Mouse (Mus musculus): Measurements from ENCODE around the gene Pm20d2.

The Pm20d2 gene

DNA sequence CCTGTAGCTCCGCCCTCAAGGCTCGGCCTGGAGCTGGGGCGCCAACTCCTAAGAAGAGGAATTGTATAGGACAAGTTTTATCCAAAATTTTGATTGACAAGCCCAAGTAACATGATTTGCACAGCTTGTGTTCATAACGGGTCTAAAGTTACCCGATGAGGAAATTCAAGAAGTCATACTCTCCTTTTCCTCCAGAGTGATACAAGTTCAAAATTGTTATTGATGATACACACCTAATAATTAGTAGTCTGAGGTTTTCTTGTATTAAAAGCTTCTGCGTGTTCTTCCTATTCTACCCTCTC is at the start of gene Pm20d2:
Gene Pm20d2, minus strand, starts transcription at position 3 of the 302 bp plus-strand sequence.
- no peak for DNase-seq (ENCODE audit: low read depth, low spot score)

- DNase-seq (ENCODE audit: low read depth, low spot score): no peak
Observed at GRCm38 (mm10) chr4:33230881-33231280, 41.3 kb upstream of the Pm20d2 start.

DNA sequence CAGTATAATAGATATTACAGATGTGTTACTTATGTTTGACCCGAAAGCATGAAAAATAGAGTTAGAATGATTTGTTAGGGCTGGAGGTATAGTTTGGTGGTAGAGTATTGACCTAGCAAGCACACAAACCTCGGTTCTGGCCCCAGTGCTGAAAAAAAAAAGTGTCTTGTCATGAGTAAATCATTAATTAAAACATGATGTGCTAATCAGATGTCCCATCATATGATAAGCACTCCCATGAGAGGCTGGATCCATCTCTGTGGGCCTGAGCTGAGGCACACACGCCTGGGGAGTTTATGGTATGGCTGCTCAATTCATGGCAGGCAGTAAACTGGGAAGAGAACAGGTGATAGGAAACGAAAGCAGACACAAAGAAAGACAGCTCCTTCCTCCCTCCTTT is 40.1 kb upstream of the Pm20d2 start:
- DNase-seq (ENCODE audit: low read depth, low spot score): no peak

DNA sequence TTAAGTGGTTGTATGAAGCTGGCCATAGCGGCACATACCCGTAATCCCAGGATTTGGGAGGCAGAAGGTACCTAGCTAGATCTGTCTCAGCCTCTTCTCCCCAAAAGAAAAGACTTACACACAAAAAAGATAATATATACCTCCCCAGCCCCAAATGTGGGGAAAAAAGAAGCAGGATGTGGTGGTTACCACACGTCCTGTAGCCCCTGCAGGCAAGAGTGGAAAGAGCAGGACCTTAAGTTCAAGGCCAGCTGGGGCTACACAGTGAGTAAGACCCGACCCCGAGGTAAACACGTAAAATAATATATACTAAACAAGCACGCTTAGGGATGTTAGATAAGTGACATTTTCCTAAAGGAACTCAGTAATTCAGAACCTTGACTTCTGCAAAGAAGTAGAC is 37.6 kb upstream of the Pm20d2 start:
- no peak for DNase-seq (ENCODE audit: low read depth, low spot score)

DNA sequence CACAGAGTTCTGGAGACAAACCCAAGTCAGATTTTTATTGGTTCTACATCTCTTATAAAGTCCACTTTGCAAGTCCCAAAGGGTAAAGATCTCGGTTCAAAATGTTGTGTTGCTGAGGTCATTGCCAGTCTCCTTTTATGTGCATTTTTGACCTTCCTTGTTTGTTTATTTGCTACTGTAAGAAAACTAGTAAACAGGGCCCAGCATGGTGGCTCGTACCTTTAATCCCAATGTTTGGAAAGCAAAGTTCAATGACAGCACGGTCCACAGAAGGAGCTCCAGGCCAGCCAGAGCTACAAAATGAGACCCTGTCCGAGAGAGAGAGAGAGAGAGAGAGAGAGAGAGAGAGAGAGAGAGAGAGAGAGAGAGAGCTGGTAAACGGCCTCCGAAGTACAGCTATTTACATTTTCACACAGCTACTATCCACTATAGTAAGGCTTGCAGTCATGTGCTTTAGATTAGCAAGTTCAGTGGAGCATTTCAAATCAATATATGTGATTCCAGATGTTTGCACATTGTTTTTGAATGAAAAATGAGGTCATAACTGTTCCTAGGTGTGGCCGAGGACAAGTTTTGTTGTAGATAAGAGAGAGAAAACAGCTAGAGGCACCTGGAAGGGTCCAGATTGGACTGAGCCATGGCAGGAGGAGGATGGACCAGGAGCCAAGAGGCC is 34.6 kb upstream of the Pm20d2 start:
- no peak for DNase-seq (ENCODE audit: low read depth, low spot score)

- no peak for DNase-seq (ENCODE audit: low read depth, low spot score)
Observed at GRCm38 (mm10) chr4:33221847-33222246, 32.3 kb upstream of the Pm20d2 start.

DNA sequence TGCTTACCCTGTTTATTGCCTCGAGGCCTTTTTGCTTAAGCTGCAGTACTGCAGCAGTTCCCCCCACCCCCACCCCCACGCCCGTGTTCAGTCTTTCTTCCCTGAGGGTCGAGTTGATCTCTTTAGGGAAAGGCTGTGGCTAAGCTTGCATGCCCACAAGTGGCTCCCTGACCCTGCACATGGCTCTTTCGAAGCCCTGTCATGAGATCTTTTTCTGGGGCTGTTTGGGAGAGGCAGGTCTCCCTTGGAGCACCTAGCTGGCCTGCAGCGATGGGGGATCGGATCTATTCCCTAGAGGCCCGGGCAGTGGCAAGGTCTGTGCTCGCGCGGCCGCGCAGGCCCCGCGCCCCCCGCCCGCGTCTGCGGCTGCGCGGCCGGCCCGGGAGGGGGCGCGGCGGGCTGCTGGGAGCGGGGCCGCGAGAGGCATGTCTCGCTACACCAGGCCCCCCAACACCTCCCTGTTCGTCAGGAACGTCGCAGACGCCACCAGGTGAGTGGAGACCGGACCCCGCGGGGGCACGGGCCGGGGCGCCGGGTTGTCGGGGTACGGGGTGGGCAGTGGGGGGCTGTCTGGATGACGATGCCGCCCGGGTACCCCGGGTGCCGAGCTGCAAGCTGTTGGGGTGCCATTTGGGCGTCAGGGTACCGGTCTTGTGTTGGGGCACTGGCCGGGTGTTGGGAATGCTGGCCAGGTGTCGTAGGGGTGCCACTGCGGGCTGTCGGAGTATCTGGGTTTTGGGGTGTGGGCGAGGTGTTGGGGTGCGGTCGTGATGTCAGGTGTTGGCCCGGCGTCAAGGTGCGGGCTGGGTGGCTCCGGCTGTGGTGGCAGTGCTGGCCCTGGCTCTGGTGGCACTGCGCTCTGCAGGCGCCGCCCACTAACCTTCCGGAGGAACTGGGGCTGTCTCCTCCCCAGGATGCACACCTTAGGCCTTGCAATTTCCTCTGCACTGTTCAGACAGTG is 19.6 kb upstream of the Pm20d2 start, which contains the start of gene Srsf12:
Gene Srsf12, plus strand, starts transcription at position 111 of the 961 bp plus-strand sequence.
- peak; percentile 38 for DNase-seq (ENCODE audit: low read depth, low spot score)

DNA sequence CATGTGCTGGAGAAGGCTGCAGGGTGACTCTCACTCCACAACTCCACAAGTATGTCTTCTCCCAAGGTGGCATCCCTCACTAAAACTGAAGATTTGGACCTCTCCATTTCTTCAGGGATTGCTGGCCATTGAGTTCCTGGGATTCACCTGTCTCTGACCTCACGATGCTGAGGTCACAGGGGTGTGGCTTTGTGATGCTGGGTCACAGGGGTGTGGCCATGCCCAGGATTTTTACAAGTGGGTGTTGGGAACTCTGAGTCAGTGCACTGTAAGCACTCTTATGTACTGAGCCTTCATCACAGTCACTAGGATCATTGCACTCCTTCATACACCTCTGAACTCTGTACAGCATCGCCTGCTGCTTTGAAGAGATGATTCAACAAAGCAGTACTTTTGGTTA is 18.0 kb upstream of the Pm20d2 start:
- no peak for DNase-seq (ENCODE audit: low read depth, low spot score)

GRCm38 (mm10) chr4:33204682-33205081 is 15.1 kb upstream of the Pm20d2 start:
- DNase-seq (ENCODE audit: low read depth, low spot score): peak; percentile 65

- DNase-seq (ENCODE audit: low read depth, low spot score): no peak
Observed at GRCm38 (mm10) chr4:33198117-33198516, 8.6 kb upstream of the Pm20d2 start.

DNA sequence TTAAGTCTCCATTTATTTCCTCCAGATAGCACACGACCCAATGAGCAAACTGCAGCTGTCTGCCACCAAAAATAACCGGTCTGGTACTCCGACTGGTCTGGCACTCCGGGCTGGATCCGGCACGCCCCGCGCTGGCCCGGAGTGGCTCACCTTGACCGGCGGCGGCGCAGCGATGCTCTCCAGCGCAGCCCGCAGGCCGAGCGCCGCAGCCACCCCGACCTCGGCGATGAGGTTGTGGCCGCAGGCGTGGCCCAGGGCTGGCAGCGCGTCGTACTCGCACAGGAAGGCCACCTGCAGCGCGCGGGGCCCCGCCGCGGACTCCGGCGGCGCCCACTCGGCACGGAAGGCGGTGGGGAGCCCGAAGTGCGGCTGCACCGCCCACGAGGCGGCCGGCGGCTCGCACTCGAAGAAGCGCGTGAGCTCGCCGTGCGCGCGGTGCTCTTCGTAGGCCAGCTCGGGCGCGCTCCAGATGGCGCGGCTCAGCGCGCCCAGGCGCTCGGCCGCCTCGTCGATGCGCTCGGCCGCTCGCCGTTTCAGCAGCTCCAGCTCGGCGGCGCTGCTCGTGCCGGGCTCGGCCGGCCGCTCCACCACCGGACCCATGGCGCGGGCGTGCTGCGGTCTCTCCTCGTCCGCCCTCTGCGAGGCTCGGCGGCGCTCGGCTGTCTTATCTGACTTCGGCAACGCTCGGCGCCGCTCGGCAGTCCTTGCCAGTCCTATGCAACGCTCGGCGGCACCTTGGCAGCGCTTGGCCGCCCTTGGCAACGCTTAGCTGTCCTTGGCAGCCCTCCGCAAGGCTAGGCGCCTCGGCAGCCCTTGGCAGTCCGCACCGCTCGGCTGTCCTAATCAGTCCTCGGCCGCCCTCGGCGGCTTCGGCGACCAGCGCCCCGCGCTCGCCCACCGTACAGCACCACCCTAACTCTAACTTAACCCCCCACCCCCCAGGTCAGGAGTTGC is 479 bp downstream of the Pm20d2 start:
- peak; percentile 69 for DNase-seq (ENCODE audit: low read depth, low spot score)

GRCm38 (mm10) chr4:33188164-33188563 is 1.4 kb downstream of the Pm20d2 start:
- peak; percentile 54 for DNase-seq (ENCODE audit: low read depth, low spot score)

- no peak for DNase-seq (ENCODE audit: low read depth, low spot score)
Observed at GRCm38 (mm10) chr4:33183477-33183876, 6.1 kb downstream of the Pm20d2 start.

DNA sequence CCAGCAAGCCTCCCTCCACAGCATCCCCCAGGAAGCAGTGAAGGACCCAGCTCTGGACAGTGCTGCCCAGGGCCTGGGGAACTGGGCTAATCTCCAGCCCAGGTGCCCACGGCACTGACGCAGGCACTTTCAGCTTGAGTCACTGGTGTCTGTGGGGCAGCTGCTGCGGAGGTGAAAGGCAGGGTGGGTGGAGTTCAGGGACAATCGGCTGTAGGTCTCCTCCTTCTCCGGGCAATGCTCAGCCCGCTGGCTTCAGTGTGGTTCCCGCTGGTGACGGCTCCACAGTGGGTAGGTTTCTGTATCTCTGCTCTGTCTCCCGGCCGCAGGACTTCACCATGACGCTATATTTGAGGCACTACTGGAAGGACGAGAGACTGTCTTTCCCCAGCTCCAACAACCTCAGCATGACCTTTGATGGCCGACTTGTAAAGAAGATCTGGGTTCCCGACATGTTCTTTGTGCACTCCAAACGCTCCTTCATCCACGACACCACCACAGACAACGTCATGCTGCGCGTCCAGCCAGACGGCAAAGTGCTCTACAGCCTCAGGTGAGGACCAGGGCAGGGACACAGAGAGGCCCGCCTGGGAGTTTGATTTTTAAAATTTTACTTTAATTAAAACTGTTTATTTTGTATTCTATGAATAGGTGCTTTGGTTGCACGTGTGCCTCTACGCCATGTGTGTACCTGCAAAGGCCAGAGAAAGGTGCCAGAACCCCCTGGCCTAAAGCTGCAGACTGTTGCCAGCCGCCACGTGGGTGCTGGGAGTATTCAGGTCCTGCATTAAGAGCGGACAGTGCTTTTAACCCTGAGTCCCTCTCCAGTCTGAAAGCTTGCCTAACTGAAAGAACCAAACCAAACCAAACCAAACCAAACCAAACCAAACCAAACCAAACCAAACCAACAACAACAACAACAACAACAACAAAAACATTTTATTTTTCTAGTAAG is 37.2 kb downstream of the Pm20d2 start:
- DNase-seq (ENCODE audit: low read depth, low spot score): no peak

DNA sequence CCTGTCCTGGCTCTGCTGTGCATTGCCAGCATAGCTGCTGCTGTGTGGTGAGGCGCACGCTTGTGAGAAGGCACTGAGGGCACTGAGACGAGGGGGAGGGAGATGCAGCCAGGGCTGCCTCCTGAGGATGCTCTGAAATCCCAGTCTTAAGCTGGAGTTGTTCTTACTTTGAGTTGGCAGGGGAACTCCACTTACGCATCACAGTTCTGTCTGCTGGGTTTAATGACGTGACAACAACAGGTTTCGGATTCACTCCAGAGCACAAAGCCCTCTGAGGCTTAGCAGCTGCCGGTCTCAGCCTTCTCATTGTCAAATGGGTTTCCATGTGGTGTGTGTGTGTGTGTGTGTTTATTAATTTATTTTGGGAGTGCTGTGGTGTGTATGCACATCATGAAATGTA is 40.4 kb downstream of the Pm20d2 start:
- DNase-seq (ENCODE audit: low read depth, low spot score): no peak

- peak; percentile 57 for DNase-seq (ENCODE audit: low read depth, low spot score)
Observed at GRCm38 (mm10) chr4:33147825-33148224, 41.7 kb downstream of the Pm20d2 start.

DNA sequence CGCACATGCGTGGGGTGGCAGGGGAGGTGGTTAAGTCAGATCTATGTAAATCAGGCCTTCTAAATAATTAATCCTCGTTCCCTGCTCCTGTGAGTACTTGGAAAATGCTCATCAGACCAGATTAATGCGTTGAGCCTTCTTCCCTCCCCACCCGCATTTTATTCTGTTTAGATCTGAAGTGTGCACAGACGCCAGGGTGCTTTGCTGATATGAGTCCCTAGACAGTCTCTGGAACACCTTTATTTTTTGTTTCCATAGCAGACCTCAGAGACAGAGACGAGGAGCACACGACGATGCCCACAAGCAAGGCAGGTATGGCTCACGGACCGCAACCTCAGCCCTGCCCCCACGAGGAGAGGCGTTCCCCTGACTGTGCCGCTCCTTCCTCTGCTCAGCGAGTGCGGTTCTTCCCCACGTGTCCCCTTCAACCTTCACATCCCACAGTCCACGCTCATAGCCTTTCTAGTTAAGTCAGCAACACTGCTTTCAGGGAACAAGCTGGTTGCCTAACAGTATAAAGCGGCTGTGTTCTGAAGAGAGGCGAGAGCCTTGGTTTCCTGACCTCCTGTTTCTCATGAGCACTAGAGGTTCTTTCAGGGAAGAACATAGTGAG is 42.8 kb downstream of the Pm20d2 start:
- DNase-seq (ENCODE audit: low read depth, low spot score): no peak

DNA sequence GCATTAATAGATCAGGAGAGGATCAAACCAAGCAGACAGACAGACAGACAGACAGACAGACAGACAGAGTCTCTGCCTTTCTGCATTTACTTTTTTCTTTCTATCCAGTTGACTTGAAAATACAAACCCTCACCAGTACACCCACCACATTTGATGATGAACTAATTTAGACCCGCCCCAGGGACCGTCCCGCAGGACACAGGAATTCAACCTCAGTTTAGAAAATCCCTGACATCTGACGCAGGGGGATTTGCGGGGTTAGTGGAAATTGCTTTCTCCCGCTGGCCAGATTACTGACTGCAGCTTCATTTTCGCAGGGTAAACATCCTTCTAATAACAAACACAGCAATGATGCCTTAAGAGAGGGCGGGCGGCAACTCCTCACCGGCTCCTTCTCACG is 57.3 kb downstream of the Pm20d2 start, which contains the start of gene Gabrr1:
Gene Gabrr1, plus strand, starts transcription at position 301 of the 400 bp plus-strand sequence.
- DNase-seq (ENCODE audit: low read depth, low spot score): no peak

GRCm38 (mm10) chr4:33125409-33126084 is 64.0 kb downstream of the Pm20d2 start:
- no peak for DNase-seq (ENCODE audit: low read depth, low spot score)

Data from forelimb bud, embryonic 11.5 days (tissue).